Mouse (Mus musculus) naive thymus-derived CD4-positive, alpha-beta T cell, adult 2 months (primary cell): ENCODE measurements at regions not wholly inside any gene's neighbourhood (a gene's known extent, or its start where the extent isn't known, plus 50 kb on each side); places are given as distances from the start of the nearest gene placed in this dataset.

Experiments used
- DNase-seq: peaks from one replicate; pipeline ENCODE4 v3.0.0-alpha.2; 2011; ENCODE audit warnings: low read depth

- DNase-seq = no peak
Observed at GRCm38 (mm10) chr10:98043873-98044272, 317.3 kb upstream of the C030005K15Rik start.

- no peak for DNase-seq
Observed at GRCm38 (mm10) chr10:98044579-98044978, 318.0 kb upstream of the C030005K15Rik start.

GRCm38 (mm10) chr10:98073432-98073831 lies 346.9 kb upstream of the C030005K15Rik start:
- DNase-seq = no peak

GRCm38 (mm10) chr10:98084881-98085280 lies 358.3 kb upstream of the C030005K15Rik start:
- no peak for DNase-seq

GRCm38 (mm10) chr10:98116296-98116695 lies 389.7 kb upstream of the C030005K15Rik start:
- no peak for DNase-seq

GRCm38 (mm10) chr10:98125713-98126112 lies 399.2 kb upstream of the C030005K15Rik start:
- no peak for DNase-seq

- DNase-seq = no peak
Observed at GRCm38 (mm10) chr10:98135026-98135425, 408.5 kb upstream of the C030005K15Rik start.

- no peak for DNase-seq
Observed at GRCm38 (mm10) chr10:98145773-98146172, 419.2 kb upstream of the C030005K15Rik start.

- no peak for DNase-seq
Observed at GRCm38 (mm10) chr10:98146998-98147863, 420.7 kb upstream of the C030005K15Rik start.

- no peak for DNase-seq
Observed at GRCm38 (mm10) chr10:98155982-98156381, 429.4 kb upstream of the C030005K15Rik start.

- no peak for DNase-seq
Observed at GRCm38 (mm10) chr10:98185666-98186065, 459.1 kb upstream of the C030005K15Rik start.

GRCm38 (mm10) chr10:98196852-98197251 lies 470.3 kb upstream of the C030005K15Rik start:
- no peak for DNase-seq

- DNase-seq = no peak
Observed at GRCm38 (mm10) chr10:98210246-98210645, 483.7 kb upstream of the C030005K15Rik start.

- DNase-seq = no peak
Observed at GRCm38 (mm10) chr10:98212876-98213587, 486.5 kb upstream of the C030005K15Rik start.

GRCm38 (mm10) chr10:98231017-98231416 lies 504.5 kb upstream of the C030005K15Rik start:
- DNase-seq = no peak

- DNase-seq = no peak
Observed at GRCm38 (mm10) chr10:98231705-98232235, 505.2 kb upstream of the C030005K15Rik start.

- no peak for DNase-seq
Observed at GRCm38 (mm10) chr10:98248311-98248710, 521.8 kb upstream of the C030005K15Rik start.

- DNase-seq = no peak
Observed at GRCm38 (mm10) chr10:98257980-98258707, 531.6 kb upstream of the C030005K15Rik start.

GRCm38 (mm10) chr10:98259283-98259682 lies 532.7 kb upstream of the C030005K15Rik start:
- DNase-seq = no peak

- no peak for DNase-seq
Observed at GRCm38 (mm10) chr10:98268511-98268910, 542.0 kb upstream of the C030005K15Rik start.

- no peak for DNase-seq
Observed at GRCm38 (mm10) chr10:98291617-98292016, 565.1 kb upstream of the C030005K15Rik start.

- no peak for DNase-seq
Observed at GRCm38 (mm10) chr10:98292140-98292539, 565.6 kb upstream of the C030005K15Rik start.
